Mouse (Mus musculus) E14TG2a.4 (cell line): ENCODE measurements at regions not wholly inside any gene's neighbourhood (a gene's known extent, or its start where the extent isn't known, plus 50 kb on each side); places are given as distances from the start of the nearest gene placed in this dataset.
"Not testable (repeated sequence)": the region's sequence is repeated elsewhere in the genome, so short reads cannot be mapped to it uniquely, and the experiment has no call there.

Experiments
- H3K27me3 ChIP-seq: 2 replicates; pipeline ENCODE4 v1.6.1; 2014; ENCODE audit warnings: low read length, control low read depth; ENCODE audit not compliant: insufficient read depth
- H3K36me3 ChIP-seq: 2 replicates; pipeline ENCODE4 v1.6.1; 2014; ENCODE audit warnings: low read length, control low read depth; ENCODE audit not compliant: insufficient read depth
- H3K4me1 ChIP-seq: replicated peaks from 2 replicates; pipeline ENCODE4 v1.6.1; 2014; ENCODE audit warnings: low read depth, low read length, control low read depth
- H3K4me3 ChIP-seq: replicated peaks from 2 replicates; pipeline ENCODE4 v1.5.1; 2014; ENCODE audit warnings: mild to moderate bottlenecking, low read length
- H3K9me3 ChIP-seq: 2 replicates; pipeline ENCODE4 v1.6.1; 2014; ENCODE audit warnings: low read length, control low read depth
- CTCF ChIP-seq: conservative IDR thresholded peaks from 2 replicates; pipeline ENCODE4 v1.5.1; 2014; ENCODE audit warnings: low read length
- NANOG ChIP-seq: IDR thresholded peaks from 2 replicates; pipeline ENCODE4 v1.6.1; 2014; ENCODE audit warnings: borderline replicate concordance, low read length, mixed read lengths
- POU5F1 ChIP-seq: IDR thresholded peaks from 2 replicates; pipeline ENCODE4 v1.6.1; 2014; ENCODE audit warnings: low read length, borderline replicate concordance

- Histone ChIP-seq H3K4me3 (no peak overlapping the region), H3K36me3 (no peaks in the 10 kb centered on the region), H3K4me1 (no peaks in the 10 kb centered on the region), H3K9me3 (no peaks in the 10 kb centered on the region), H3K27me3 (0 out of 2 replicates have a peak, but pooled peaks cover under 1% of the 10 kb centered on the region)
- TF ChIP-seq POU5F1 (no peak), CTCF (no peak), NANOG (no peak)
Observed at GRCm38 (mm10) chr3:37810763-37811162, 86.5 kb upstream of the Gm5148 start.

GRCm38 (mm10) chr3:37805805-37806148, 81.5 kb upstream of the Gm5148 start:
- no peak for TF ChIP-seq NANOG
- no peak for TF ChIP-seq POU5F1
- no peak for TF ChIP-seq CTCF
- Histone ChIP-seq H3K4me3 (no peak overlapping the region), H3K4me1 (0 out of 2 replicates have a peak, but pooled peaks cover 4% of the 10 kb centered on the region), H3K9me3 (no peaks in the 10 kb centered on the region), H3K27me3 (peaks cover 20% of the 10 kb centered on the region; the same call in 1 of the 2 replicates), H3K36me3 (no peaks in the 10 kb centered on the region)

DNA sequence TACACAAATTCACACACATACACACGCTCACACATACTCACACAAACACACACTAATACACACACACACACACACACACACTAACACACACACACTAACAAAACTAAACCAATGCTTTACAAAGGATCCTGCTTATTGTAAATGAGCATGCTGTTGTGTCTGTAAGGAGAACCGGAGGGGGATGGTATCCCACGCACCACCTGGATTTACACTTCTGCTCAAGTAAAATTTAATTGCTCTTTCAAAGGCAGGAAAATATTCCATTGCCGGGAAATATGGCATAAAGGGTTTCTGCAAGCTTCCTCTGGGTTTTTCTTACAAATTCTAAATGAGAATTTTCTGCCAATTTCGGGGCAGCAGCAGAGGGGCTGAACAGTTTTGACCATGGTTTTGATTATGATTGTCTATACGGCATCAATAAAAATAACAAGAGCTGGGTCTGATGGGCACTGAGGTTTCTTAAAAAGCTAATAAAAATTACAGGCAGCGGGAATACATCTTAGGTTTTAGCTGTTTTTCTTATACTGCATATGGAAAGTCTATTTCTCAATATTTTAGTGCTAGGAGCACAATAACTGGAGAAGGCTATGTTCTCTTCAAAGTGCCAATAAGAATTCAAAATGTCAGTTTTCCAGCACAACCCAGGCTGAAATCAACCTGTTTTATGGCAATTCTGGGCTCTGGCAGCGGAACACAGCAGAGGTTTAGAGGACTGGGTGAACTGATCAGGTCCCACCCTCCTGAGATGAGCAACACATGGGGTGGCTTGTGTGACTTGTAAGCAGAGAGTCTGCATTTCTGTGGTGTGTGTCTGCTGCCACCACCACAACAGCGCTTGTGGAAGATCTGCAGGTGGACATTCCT, 80.9 kb upstream of the Gm5148 start:
- H3K36me3 ChIP-seq = no peaks in the 10 kb centered on the region
- H3K4me3 ChIP-seq = no peak overlapping the region
- no peaks in the 10 kb centered on the region for H3K9me3 ChIP-seq
- peaks cover 21% of the 10 kb centered on the region; the same call in 1 of the 2 replicates for H3K27me3 ChIP-seq
- 0 out of 2 replicates have a peak, but pooled peaks cover 4% of the 10 kb centered on the region for H3K4me1 ChIP-seq
- TF ChIP-seq CTCF = no peak
- no peak for TF ChIP-seq NANOG
- no peak for TF ChIP-seq POU5F1

- H3K4me3 ChIP-seq = no peak overlapping the region
- H3K36me3 ChIP-seq = no peaks in the 10 kb centered on the region
- H3K27me3 ChIP-seq = peaks cover 23% of the 10 kb centered on the region; the same call in 1 of the 2 replicates
- TF ChIP-seq CTCF (no peak), NANOG (no peak), POU5F1 (no peak)
- 0 out of 2 replicates have a peak, but pooled peaks cover 4% of the 10 kb centered on the region for H3K4me1 ChIP-seq
- H3K9me3 ChIP-seq = no peaks in the 10 kb centered on the region
Observed at GRCm38 (mm10) chr3:37804261-37804660, 80.0 kb upstream of the Gm5148 start.

DNA sequence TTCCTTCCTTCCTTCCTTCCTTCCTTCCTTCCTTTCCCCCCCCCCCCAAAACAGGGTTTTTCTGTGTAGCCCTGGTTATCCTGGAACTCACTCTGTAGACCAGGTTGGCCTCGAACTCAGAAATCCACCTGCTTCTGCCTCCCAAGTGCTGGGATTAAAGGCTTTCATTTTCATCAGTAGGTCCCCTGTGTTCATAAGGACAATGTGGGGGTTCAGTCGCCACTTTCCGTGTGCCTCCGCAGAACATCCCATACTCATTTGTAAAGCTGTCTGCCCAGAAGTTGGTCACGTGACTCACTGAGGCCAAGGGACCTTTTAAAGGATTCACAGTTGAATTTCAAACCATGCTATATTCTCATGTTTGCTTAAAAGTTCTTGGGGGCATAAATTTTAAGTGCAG, 79.5 kb upstream of the Gm5148 start:
- H3K4me1 ChIP-seq, H3K36me3 ChIP-seq, H3K9me3 ChIP-seq, H3K4me3 ChIP-seq: not testable (repeated sequence)
- peaks cover 27% of the 10 kb centered on the region; the same call in 1 of the 2 replicates for H3K27me3 ChIP-seq

- no peaks in the 10 kb centered on the region for H3K9me3 ChIP-seq
- no peaks in the 10 kb centered on the region for H3K36me3 ChIP-seq
- H3K4me1 ChIP-seq = 0 out of 2 replicates have a peak, but pooled peaks cover 4% of the 10 kb centered on the region
- H3K4me3 ChIP-seq = no peak overlapping the region
- TF ChIP-seq CTCF (no peak), NANOG (no peak), POU5F1 (no peak)
- H3K27me3 ChIP-seq = peaks cover 34% of the 10 kb centered on the region
Observed at GRCm38 (mm10) chr3:37801551-37801950, 77.3 kb upstream of the Gm5148 start.

GRCm38 (mm10) chr3:37799809-37800208, 75.5 kb upstream of the Gm5148 start:
- peaks cover 28% of the 10 kb centered on the region for H3K27me3 ChIP-seq
- no peak for TF ChIP-seq CTCF
- TF ChIP-seq NANOG = no peak
- TF ChIP-seq POU5F1 = no peak
- H3K36me3 ChIP-seq = no peaks in the 10 kb centered on the region
- 0 out of 2 replicates have a peak, but pooled peaks cover 4% of the 10 kb centered on the region for H3K4me1 ChIP-seq
- no peaks in the 10 kb centered on the region for H3K9me3 ChIP-seq
- no peak overlapping the region for H3K4me3 ChIP-seq

DNA sequence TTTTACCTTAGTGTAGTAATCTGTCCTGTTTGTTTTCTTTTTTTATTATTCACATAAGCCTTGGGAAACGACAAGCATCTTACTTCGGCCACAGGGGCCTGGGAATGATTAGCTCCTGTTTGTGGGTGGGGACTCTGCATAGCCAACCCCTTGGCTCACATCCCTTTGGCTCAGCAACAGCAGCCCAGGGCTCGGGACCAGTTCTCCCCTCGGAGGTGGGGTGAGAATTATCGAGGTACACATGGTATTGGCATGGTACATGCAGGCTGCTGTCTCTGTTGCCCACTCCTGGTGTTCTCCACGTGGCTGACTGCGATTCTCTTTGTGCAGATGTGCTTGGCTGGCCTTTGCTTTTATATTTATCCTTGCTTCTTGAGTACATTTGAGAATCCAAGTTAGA, 65.4 kb upstream of the Gm5148 start:
- H3K4me3 ChIP-seq = no peak overlapping the region
- no peaks in the 10 kb centered on the region for H3K36me3 ChIP-seq
- no peak for TF ChIP-seq POU5F1
- no peak for TF ChIP-seq NANOG
- TF ChIP-seq CTCF = no peak
- no peaks in the 10 kb centered on the region for H3K4me1 ChIP-seq
- peaks cover 29% of the 10 kb centered on the region for H3K27me3 ChIP-seq
- no peaks in the 10 kb centered on the region for H3K9me3 ChIP-seq
